Mouse (Mus musculus): ENCODE data around the gene Tnfrsf1b.

The Tnfrsf1b gene

DNA sequence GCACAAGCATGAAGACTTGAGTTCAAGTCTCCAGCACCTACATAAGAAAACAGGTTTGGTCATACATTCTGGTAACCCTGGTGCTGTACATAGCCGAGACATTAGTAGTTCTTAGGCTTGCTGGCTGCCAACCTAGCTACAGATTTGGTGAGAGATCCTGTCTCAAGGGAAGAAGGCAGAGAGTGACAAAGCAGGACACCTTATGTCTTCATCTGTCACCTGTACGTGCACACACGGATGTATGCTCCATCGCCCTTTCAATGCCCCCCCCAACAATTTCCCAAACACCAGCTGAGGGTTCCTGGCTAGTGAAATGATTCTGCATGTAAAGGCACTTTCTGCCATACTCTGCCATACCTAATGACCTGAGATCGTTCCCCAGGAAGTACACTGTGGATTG is 9.5 kb upstream of the Tnfrsf1b start:
- no peak for DNase-seq (ENCODE audit: low spot score)

DNA sequence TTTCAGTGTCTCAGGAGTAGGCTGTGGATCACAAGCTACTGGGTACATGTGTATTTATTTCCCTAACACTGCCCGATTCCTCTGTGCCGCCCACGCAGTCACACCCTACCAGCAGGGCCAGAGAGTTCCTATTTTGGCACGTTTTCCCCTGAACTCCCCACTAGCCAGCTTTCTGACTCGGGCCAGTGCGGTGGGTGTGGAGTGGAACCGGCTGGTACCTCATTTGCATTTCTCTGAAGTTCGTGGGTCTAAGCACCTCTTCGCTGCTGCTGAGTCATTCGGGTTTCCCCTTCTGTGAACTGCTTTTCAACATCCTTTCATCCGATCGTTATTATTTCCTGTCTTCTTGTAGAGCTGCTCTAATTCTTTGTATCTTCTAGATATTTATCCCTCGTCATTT is 7.7 kb upstream of the Tnfrsf1b start:
- DNase-seq (ENCODE audit: low spot score): no peak

DNA sequence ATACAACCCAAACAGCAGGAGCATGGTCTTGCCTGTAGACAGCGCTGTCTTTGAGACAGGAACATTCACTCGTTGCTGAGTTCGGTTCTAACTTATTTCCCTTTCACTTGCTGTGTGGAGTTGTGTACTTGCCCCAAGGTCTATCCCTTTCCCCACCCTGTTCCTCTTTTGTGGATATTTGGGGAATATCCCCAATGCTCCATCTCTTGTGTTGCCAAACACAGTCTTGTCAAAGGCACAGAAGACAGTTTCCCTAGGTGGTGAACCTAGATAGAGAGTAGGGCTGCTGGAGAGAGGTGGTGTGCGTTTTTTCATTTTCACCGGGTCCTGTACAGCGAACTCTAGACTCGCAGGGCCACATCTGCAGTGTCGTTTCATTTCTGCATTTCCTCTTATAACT is 5.9 kb upstream of the Tnfrsf1b start:
- no peak for DNase-seq (ENCODE audit: low spot score)

DNA sequence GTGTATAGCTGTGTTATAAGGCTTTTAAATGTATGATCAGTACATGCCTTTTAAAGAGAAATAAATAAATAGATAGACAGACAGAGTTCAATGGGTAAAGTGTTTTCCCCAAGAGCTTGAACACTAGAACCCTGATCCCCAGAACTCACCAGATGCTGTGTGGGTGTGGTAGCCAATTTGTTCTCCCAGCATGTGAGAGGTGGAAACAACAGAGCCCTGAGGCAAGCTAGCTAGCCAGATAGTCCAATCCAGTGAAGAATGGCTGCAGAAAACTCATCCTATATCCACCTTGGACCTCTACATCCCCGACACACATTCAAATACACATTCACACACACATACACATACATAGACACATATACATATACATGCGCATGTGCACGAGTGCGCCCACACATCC is 4.9 kb upstream of the Tnfrsf1b start:
- DNase-seq (ENCODE audit: low spot score): no peak

DNA sequence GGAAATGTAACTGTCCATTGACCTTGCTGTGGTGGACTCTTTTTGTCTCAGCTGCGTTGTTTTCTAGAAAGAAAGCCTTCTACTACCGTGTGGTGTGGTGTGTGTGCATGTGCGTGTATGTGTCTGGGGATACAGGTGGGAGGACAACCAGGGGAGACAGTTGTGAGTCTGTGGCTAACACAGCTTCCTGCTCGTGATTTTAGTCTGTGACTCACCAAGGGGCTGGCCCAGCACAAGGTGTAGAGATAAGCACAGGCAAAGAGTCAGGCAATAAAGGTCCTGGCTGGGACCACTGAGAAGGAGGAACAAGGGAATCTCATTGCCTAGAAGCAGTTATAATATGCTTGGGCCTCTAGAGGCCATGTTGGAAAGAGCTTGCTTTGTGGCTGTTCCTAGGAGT is 3.3 kb upstream of the Tnfrsf1b start:
- no peak for DNase-seq (ENCODE audit: low spot score)

DNA sequence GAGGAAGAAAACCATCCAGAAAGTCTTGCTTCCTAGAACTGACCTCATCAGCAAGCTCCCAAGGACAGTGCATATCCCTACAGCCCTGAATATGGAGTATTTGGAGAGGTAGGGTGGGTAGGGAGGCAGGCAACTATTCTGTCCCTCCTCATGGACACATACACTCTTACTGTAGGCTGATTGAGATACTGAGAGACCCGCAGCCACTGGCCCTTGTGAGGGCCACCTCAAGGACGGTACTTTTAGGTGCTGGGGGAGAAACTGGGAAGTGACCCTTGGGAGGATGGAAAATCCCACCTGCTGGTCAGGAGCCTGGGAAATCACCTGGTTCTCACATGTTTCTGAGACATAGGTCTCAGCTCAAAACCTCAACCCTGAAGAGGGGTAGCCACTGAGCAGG is 886 bp upstream of the Tnfrsf1b start:
- no peak for DNase-seq (ENCODE audit: low spot score)

DNA sequence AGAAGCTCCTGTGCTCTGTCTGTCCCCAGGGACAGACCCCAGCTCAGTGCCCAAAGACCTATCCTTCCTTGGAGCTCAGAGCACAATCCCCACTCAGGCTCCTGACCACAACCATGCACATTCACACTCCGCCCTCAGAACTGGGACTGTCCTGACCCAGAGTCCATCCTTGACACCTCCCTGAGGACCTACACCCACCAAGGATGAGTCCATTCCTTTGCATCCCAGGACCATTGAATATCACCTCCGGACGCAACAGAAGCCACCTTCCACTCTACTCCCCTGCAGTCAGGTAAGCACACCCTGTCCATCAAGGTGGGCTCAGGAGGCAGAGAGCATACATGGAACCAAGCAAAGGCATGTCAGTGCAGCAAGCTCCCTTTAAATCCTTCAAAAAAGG is 1.1 kb downstream of the Tnfrsf1b start:
- no peak for DNase-seq (ENCODE audit: low spot score)

DNA sequence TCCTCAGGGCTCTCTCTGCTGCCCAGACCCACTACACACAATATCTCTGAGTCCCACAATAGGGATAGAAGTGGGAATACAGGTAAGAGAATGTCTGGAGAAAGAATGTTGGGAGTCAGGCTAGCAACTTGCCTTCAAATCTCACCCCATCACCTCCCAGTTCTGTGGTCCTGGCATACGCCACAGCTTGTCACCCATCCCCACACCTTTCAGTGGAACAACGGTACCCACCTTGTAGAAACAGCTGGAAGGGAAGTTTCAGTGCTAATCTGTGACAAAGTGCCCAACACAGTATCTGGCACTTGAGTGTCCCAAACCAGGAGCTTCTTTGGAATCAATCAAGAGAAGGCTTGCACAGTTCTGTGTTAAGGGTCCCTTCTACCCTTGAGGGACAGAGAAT is 2.0 kb downstream of the Tnfrsf1b start:
- DNase-seq (ENCODE audit: low spot score): no peak

DNA sequence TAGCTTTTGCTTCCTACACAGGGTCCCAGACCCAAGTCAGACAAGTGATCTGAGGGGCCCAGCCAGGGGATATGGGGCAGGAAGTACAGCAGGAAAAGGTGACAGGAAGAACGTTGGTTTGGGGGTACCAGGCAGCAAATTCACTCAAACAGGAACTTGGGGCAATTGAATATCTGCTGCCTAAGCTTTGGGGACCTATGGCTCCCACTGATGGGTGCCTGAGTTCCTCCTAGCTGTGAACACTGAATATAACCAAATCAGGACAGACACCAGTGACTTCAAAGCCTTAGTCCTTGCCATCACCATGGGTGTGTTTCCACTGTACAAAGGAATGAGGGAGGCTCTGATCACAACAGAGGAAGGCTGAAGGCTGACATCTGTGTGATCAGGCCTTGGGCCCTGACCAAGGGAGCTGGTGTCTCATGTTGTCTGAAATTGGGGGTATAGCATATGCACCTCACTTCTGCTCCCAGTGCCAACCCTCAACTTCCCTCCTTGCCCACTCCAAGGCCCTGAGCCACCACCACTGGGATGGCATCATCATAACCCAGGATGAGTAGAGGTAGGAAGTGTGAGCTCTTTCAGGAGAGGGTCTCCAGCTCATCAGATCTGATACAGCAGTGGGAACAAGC is 3.8 kb downstream of the Tnfrsf1b start:
- no peak for DNase-seq (ENCODE audit: low spot score)

DNA sequence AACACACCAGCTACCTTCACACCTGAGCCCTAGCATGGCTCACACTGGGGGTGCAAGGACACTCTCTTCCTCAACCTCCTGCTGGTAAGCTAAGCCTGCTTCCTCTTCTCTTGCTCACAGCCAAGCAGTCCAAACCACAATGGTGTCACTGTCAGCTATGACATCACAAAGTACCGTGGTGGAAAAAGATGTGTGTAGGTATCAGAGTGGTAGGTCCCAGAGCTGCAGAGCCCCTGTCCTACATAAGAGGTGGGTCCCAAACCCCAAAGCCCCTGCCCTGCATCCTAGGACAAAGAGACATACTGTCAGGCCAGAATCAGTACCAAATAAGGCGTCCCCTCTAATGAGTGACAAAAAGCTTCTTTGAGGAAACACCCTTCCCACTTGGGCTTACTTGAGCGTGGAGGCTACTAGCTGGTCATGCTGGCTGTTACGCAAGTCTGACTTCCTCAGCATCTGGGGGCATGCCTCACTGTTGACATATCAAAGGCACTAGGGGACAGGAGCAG is 5.9 kb downstream of the Tnfrsf1b start:
- no peak for DNase-seq (ENCODE audit: low spot score)

DNA sequence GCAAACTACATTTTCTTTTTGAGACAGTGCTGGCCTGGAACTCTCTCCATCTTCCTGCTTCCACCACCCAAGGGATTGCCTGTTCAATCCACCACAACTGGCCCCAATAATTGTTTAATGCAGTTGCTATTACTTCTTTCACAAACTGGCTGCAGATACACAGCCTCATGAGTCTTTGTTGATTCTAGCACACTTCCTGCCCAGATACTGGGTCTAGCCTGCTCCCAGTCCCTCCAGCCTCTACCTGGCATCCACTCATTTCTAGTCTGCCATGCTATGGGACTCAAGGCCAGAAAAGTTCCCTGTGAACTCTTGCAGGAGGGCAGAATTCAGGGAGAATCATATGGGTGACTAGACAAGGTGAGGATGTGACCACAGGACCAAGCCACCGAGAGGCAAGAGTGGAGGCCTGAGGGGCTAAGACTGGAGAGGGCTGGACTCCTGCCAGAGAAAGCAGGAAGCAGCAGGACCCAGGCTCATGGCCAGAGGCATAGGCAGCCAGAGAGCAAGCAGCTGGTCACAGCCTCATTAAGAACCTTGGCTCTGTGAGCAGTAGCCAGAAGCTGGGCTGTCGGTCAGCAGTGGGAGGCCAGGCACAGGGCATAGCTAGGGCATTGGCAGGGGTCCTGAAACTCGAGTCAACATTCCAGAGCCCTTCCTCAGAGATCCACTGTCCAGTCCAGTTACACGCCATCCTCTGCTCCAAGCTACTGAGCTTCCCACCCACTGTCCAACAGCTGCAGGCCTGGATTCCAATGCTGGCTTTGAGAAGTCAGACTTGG is 7.4 kb downstream of the Tnfrsf1b start:
- no peak for DNase-seq (ENCODE audit: low spot score)

DNA sequence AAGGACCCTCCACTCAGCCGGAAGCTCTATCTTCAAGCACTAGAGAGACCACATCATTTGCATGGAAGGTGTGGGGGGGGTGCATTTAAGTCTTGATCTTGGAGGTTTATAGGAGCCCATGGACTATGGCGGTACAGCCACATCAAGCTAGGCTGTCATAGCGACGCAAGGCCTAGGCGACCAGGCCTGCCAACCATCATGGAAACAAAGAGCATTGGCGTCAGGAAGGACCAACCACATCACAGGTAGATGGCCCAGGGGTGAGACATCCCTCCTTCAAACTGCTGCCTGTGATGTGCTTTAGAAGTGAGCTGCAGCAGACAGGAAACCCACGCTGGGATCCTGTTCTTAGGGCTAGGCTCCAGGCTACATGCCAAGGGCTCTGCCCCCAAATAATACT is 10.6 kb downstream of the Tnfrsf1b start:
- DNase-seq (ENCODE audit: low spot score): no peak

DNA sequence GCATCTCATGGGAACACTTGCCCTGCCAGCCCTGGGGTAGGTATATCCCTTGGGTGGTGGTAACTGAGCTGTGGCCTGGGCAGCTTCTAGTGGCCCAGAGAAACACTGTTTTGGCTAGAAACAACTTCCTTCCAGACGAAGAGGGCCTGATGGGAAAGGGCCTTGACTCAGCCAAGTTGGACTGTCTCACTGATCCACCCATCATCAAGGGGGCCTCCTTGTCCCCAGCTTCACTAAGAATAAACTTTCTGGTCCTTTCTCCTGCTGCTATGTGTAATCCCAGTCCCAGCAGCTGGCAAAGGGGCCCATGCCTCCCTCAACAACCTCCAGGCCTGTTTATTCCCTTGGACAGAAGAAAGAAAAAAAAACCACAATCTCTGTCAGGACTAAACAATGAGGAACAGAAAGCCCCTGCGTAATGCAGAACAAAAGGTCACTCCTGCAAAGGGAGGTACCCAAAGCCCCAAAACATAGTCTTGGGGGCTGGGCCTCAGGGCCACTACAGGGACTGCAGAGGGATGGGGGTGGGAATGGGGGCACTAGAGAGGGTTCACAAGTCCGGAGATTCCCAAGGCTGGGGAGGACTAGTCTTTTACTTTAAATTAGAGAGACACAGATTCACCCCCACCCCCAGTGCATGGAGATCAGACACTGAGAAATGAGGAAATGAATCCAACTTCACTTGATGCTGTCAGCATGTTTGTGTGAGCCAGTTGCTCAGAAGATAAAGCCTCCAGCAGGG is 13.0 kb downstream of the Tnfrsf1b start:
- DNase-seq (ENCODE audit: low spot score): no peak

DNA sequence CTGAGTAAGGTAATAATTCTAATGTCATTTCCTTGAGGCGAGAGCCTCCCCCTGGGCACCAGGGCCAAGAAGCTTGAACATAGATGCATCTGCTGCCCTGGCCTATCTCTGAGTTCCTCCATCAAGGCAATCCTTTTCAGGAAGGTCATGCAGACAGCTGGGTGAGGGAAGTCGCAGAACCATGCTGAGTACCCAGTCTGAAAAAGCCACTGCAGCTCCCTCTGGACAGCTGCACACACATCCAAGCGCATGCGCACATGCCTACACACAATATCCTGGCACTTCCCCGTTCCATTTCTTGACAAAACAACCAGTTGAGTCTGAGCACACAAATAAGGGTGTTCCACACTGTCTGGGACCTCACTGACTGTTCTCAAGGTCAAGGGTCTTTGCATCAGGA is 14.9 kb downstream of the Tnfrsf1b start:
- no peak for DNase-seq (ENCODE audit: low spot score)

DNA sequence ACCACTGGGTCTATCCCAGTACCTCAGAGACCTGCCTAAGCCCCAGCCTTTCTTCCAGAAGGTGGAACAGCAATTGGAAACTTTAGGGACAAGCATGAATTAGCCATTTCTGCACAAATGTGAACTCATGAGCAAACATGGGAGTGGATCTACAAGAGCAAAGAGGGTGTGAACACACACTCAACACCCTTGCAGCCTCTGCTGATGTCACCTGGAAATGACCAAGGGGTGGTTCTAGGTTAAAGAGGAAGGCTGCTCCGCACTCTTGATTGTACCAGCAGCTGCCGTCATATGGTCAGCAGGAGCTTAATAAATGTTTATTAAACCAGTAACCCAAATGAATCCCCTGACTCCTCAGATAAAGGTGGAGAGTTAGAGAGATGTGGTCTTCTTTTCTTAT is 16.0 kb downstream of the Tnfrsf1b start:
- DNase-seq (ENCODE audit: low spot score): no peak

DNA sequence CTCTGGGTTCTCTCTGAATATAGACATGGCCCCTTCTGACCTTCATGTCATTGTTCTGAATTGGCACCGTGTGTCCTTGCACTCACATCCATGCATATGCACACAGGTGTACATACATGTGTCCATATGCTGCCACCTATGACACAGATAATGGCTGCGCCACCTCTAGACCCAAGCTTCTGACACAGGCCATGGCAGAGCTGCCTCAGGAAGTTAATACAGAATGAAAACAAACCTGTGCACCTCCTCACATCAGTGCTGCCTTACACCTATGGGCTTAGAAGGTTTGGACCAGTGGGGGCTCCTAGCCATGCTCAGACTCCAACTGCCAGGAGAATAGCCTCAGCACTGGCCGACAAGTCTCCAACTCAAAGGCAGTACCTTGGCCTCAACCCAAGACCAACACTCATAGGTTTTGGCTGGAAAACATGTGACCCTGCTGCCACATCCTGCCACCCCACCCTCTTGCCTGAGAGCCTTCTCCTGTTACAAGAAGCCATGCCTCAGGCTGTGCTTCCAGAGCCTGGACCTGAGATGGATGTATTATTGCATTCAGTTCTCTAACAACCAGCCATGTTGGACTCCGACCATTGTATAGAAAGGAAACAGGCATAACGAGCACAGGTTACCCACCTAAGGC is 17.0 kb downstream of the Tnfrsf1b start:
- no peak for DNase-seq (ENCODE audit: low spot score)

DNA sequence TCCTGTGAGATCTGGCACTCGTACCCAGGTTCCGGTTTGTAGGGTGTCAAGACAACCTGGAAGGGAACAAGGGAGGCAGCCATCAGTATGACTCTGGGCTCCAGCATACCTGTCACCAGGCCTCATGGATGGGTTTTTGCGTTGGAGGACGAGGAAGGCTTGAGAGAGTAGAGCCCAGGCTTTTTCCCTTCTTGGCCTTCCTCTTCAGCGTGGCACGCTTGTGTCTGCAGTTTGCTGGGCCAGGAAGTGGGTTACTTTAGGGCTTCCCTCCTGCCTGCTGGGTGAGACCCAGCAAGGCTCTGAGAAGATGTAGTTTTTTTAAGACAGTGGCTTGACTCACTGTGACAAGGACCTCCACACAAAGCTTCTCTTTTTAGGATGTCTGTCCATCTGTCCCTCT is 17.6 kb downstream of the Tnfrsf1b start:
- DNase-seq (ENCODE audit: low spot score): no peak

DNA sequence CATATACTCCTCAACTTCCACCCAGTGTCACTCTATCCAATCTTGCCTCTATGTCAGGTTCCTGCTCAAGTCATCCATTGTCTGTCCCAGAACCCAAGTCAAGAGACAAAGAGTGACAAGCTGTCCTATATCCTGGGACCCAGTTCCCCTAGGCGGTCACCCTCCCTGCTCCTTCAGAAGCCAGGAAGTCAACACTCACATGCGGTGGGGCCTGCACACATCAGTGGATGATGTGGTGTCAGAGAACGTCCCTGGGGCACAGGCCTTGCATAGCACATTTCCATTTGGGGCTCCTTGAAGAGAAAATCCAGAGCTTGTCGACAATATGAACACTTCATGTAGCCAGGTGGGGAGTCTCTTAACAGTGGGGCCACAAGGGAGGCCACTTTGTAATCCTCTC is 22.1 kb downstream of the Tnfrsf1b start:
- DNase-seq (ENCODE audit: low spot score): no peak

DNA sequence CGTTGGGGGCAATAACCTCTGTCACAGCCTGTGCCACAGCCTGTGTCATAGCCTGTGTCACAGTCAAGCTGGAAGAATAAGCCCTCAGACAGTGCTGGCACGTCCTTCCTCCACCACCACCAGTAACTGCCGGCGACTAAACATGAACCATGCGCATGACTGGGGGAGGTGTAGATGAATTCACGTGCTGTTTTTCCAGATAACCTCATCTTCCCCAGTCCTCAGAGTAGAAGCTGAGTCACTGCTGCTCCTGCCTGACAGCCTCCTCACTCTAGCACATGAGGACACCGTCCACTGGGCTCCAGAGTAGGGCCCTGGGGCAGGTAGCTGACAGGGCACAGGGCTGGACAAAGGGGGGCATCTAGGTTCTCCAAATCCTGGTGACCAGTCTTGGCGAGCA is 24.6 kb downstream of the Tnfrsf1b start:
- DNase-seq (ENCODE audit: low spot score): no peak

DNA sequence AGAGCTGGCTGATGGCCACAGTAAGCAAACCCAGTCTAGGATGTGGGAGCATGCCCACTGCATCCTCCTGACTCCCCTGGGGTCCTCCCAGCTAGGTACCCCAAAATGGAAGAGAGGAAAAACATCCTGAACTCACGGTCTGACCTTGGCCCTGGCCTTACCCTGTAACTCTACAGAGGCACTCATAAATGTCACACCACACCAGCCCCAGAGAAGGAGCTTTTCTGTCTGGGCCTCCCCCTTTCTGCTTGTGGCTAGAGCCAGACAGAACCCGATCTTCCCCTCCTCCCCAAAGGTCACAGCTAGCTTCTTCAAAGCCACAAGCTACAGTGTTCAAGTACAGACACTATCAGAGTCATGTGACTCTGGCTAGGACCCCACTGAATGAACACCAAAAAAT is 25.3 kb downstream of the Tnfrsf1b start:
- no peak for DNase-seq (ENCODE audit: low spot score)

DNA sequence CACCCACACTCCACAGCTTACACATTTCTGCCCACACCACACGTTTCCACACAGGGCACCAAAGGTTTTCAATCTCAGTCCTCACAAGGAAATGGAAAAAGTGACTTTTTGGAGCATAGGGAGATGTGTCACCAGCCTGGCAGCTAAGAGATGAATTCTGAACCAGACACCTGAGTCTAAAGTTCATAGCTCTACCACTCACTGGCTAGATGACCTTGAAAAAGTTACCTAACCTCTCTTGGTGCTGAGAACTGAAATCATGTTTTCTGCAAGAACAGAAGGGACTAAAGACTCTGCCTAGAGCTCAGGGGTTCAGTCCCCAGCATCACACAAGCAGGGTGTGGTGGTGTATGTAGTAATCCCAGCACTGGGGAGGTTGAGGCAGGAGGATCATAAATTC is 26.7 kb downstream of the Tnfrsf1b start:
- no peak for DNase-seq (ENCODE audit: low spot score)

DNA sequence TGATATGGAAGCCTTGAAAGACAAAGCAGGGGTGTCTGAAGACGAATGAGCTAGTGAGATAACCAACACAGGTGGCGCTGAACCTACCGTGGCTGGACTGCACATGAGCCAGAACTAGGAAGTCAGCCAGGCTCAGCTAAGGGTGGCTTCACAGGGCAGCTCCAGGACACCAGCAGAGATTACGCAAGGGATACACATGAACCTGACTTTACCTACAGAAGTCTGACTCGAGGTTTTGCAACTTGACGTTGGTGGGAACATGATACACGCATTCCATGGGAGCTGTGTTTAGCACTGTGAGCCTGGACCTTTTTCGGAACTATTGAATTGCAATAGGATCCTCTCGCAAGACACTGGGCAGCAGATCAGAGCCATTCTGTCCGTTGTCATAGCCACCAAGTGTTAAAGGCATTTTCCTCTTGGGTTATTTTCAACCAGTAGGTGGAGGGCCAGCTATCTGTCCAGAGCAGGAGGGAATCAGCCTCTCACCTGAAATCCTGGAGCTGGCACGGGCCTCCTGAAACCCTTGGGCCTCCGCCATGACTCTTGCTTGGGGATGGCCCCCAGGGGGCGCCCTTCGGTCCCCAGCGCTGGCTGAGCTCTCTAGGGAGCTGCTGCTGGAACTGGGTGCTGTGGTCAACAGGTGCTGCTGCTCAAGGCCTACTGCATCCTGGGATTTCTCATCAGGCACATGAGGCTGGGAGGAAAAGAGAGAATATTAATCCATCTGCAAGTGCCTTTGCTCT is 27.3 kb downstream of the Tnfrsf1b start:
- DNase-seq (ENCODE audit: low spot score): no peak

Data from ovary, postnatal 10 days (tissue).